Mouse (Mus musculus): ENCODE results near the gene Ap2b1.
"Not testable (repeated sequence)": the region's sequence is repeated elsewhere in the genome, so short reads cannot be mapped to it uniquely, and the experiment has no call there.

The Ap2b1 gene

DNA sequence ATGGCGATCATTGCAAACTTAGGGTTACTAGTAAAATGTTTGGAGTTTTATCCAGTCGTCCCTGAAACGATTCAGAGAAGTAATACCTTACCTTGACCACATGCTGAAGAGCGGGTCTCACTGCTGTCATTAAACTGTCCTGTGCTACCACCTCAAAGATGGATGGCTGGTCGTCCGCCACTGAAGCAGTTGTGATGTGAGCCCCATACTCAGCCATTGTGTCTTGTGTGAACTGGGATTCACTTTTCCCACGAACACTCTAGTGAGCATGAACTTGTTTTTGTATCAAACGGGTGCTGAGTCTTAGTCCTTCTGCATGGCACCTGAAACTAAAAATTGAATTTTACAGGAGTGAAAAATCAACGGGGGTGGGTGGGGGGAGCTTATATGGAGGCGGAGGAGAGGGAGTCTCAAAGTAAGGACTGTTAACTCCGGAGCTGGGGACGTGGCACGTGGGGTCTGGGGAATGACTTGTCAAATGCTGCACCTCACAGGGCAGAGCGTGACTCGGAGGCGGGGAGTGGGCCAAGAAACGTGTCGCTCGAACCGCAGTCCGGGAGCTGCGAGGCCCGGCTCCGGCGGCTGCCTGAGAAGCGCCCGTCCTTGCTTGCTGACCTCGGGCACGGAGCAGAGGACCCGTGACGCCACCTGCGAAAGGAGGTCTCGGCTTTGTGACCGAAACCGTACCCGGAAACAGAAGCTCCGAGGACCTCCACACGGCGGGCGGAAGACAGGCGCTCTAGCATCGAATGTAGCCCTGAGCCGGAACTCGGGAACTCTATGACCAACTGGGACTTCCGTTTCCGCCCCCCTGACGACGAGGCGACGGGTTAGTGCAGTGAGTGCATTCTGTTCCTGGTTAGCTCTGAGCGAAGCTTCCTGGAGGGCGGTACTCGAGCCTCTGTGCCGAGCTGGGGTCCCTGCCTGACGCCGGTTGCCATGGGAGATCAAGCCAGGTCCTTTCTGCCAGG, at the start of gene Ap2b1:
Ap2b1 (plus strand) TSS at position 800 of the 971 bp plus-strand sequence.
- DNase-seq (ENCODE audit: low read depth, low spot score), result peak; percentile 99

DNA sequence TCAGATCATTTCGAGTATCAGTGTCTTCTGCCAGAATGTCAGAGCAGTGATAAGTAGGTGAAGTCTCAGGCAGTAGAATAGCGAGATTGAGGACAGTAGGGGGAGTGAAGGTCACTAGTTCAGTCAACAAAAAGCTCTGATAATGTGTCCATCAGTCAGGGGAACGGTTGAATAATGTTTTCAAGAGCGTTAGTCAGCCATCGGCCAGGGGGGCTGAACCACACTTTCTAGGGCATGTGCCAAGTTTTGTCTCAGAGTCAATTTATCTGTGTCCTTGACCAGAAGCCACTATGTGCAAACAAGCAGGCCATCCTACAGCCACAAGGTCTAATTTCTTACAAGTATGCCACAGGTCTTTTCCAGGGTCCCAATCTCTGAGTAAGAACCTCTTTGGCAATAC, 41.6 kb upstream of the Ap2b1 start:
- not testable (repeated sequence) for DNase-seq (ENCODE audit: low read depth, low spot score)

DNA sequence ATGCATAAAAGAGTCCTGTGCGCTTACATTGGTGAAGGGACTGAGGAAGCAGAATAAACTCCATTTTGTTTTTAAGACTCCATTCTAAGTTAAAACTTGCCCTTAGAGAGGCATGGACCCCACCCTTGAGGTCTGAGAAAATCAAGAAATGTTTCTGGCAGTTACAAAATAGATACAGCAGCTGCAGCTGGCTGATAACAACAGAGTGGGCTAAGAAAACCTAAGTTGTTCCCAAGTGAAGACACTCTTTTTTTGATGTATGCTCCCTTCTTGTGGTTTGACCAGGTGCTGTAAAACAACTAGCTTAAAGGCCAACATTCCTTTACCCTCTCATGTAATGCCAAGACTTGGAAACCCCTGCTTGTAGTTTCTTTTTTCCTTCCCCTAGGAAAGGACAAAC, 36.2 kb upstream of the Ap2b1 start:
- no peak for DNase-seq (ENCODE audit: low read depth, low spot score)

DNA sequence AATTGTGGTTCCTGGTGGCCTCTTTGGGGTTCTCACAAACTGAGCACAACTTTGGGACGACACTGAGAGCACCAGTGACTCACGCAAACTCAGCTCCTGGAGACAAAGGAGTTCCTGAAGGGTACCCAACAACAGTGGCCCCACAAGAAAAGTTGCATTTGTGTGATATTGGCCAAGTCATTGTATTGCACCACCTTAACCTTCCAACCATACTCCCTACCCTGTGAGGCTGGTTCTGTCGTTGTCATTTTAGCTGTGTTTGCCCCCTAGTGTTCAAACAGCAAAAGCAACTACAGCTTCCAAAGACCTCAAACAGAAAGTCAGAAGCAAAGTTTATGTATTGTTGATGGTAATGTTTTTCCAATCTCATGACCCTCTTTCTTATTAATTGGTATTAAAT, 35.7 kb upstream of the Ap2b1 start:
- no peak for DNase-seq (ENCODE audit: low read depth, low spot score)

DNA sequence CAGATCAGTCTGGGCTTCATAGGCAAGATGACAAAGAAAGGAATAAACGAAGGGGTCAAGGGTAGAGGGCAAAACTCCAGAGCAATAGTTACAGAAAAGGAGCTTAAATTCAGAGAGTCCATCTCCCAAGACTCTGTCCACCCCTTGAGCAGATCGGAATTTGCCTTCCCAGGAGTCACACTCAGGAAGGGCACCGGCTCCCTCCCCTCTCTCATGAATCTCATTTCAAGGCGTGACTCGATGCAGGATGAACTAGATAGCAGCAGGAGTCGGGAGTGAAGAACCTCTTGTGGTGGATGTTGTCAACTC, 28.0 kb upstream of the Ap2b1 start:
- DNase-seq (ENCODE audit: low read depth, low spot score), result no peak

DNA sequence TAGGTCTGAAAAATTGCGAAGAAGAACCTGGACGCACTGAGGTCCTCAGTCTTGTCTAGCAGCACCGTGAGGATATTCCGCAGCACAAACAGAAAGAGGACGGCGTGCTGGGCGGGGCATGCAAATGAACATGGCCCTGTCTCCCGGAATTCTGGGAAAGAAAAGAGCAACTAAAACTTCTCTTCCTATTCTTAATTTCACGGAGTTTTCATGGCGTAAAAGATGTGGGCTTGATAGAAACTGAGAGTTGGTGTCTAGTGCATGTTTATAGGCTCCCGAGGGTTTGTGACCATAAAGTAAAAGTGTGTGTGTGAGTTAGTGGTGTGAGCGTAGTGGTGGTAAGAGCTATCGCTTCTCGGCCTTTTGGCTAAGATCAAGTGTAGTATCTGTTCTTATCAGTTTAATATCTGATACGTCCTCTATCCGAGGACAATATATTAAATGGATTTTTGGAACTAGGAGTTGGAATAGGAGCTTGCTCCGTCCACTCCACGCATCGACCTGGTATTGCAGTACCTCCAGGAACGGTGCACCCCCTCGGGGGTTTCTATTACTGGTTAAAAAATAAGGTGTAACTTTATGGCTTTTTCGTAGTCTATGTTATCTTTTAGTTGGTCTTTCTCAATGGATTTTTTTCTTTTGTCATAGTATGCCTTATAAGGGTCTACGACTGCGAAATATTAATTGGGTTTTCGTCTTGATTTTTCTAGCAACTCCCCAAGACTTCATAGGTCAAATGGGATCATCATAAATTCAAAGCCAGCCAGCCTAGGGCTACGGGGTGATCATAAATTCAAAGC, 27.5 kb upstream of the Ap2b1 start:
- DNase-seq (ENCODE audit: low read depth, low spot score), result peak; percentile 93

DNA sequence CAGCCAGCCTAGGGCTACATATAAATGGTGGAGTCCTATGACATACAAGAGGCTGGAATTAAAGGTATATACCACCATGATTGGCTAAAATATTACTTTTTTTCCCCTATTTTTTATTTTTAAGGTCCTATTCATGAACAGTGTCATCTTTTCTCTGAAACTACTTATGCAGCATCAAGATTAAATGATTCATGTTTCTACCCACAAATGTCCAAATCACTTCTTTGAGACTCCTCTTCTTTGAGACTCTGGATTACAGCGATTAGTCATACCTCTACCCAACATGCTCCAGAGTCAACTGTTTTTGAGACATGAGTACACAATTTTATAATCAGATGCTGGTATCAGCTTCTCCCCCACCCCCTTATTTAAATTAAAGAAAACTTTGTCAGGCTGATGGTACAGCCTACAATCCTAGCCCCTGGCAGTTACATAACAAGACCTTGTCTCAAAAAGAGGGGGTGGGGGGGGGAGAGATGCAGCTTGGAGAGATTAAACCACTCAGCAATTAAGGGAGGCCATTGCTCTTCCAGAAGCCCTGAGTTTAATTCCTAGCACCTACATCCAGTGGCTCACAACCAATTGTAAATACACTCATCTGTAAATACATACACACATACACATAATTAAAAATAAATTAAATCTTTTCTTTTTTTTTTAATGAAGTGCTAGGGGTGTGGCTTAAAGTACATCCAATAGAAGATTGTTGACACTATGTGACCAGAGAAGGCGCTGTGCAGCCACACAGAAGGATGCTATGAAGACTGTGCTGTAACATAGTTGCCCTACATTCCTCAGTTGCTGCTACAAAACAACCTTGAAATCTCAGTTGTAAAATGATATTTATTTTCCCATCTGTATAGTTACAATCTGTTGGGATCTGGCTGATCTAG, 26.6 kb upstream of the Ap2b1 start:
- DNase-seq (ENCODE audit: low read depth, low spot score), result peak; percentile 61

DNA sequence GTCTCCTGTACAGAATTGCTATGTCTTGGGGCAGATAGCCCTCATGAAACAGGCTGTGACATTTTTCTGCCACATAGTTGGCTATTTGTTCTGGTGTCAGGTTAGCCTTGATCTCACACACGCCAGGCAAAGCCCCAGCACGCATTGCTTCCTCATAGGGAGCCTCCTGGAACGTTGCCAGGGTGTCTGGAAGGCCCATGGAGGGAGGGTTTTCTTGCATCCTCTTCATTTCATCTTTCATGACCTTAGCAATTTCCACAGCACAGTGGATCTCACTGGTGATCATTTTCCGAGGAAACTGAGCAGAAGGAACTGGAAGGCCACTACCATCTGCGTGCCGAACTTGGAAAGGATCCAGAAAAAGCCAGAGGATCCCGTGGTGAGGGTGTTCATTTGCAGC, 22.6 kb upstream of the Ap2b1 start:
- DNase-seq (ENCODE audit: low read depth, low spot score), result no peak

DNA sequence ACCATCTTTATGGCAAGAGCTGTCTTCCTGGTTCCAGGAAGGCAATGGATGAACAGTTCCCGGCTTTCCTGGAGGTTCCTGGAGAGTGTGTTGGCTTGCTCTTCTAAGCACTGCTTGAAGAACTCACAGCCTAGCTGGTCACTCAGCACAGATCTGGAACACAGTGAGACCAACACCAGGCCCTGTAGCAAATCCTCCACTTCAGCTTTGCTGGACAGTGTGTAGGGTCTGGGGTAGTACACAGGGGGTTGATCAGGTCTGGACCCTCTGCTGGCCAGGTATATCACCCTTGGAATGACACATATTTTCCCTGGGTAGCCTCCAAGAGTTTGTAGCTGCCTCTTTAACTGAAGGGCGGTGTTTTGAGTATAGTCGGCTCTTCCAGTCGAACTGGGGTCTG, 19.8 kb upstream of the Ap2b1 start:
- no peak for DNase-seq (ENCODE audit: low read depth, low spot score)

DNA sequence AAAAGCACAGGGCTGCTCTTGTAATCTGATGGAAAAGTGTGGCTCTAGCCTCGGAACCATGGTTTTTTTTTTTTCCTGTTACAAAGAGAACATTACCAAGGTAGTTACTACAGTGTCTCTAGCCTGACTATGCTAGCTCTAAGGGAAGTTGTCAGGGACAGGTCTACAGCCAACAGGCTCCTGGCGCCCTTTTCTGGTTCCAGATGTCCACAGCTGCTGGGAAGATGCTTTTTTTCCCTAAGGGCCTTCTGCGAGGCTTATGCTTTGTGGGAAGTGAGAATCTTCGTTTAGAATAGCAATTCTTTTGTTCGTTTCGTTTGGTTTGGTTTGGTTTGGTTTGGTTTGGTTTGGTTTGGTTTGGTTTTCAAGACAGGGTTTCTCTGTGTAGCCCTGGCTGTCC, 19.1 kb upstream of the Ap2b1 start:
- no peak for DNase-seq (ENCODE audit: low read depth, low spot score)

DNA sequence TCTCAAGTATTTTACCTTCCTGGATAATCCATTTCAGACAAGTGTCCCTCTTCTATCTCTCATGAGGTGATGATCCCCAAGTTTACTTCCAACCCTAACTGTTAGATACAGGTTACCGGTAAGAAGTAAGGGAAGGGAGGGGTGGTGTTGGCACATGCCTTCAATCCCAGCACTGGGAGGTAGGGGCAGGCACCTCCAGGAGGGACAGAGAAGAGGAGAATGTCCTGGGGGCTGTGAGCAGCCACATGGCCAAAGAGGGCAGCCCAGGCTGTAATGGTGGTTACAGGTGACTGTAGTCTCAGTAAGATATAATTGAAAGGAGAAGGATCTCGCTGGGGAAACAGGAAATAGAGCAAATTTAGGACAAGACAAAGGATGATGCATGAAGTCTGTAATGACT, 16.7 kb upstream of the Ap2b1 start:
- no peak for DNase-seq (ENCODE audit: low read depth, low spot score)

DNA sequence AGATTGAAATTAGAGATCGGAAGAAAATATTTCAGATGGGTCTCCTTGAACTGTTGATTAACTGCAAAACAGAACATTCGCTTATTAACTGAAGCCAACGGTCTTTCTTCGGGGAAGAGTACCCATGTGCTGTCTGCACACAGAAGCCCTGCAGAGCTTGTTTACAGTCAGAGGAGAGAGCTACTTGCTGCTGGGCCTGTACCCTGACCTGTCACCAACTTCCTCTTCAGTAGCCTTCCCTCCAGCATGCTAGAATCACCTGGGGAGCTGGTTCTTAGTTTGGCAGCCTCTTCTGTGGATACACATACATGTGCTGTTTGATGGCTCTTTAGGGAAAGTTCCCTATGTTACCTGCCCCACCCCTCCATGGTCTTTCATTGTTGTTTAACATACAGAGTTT, 13.2 kb upstream of the Ap2b1 start:
- DNase-seq (ENCODE audit: low read depth, low spot score), result no peak

DNA sequence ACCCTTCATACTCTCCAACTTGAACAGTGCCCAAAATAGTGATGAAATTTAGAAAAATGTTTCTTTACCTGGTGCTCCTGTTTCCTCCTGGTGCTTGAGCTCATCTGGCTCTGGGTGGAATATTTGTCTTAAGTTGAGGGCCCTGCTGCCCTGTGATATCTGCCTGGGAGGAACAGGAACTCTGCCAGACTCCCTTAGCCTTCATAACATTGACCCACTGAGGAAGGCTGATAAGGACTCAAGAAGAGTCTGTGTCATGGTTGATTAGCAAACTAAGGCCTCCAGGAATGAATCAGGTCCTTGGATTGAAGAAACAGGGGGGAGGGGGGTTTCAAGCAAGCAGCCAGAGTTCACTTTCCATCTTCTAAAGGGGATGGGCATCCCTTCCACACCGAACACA, 12.3 kb upstream of the Ap2b1 start, which contains the start of gene Slfn14:
Slfn14 (minus strand) TSS at position 161 of the 400 bp plus-strand sequence.
- DNase-seq (ENCODE audit: low read depth, low spot score), result no peak

DNA sequence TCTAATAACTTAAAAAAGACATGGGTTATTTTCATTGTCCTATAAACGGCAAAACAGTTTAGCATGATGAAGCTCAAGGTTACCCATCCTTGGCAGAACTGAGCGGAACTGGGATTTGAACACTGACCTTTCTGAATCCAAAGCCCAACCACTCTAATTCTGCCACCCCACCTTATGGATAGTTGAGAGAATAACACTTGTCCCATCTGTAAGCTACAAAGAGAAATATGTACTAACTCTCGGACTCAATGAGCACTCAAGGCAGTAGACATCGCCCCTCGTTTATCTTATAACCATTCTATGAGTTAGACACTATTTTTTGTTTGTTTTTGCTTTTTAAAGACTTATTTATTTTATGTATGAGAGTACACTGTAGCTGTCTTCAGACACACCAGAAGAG, 9.8 kb upstream of the Ap2b1 start:
- DNase-seq (ENCODE audit: low read depth, low spot score), result no peak

DNA sequence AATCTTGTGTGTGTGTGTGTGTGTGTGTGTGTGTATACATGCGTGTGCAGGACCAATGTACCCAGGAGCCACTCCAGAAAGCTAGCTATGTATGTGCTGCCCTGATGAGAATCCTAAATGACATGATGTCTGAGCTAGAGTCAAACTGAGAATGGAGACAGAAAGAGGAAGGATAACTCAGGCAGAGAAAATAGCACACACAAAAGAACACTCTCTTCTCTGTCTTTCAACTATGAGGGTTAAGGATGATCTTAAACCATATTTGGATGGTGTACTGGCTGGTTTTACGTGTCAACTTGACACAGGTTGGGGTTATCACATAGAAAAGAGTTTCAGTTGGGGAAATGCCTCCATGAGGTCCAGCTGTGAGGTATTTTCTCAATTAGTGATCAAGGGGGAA, 9.2 kb upstream of the Ap2b1 start:
- no peak for DNase-seq (ENCODE audit: low read depth, low spot score)

DNA sequence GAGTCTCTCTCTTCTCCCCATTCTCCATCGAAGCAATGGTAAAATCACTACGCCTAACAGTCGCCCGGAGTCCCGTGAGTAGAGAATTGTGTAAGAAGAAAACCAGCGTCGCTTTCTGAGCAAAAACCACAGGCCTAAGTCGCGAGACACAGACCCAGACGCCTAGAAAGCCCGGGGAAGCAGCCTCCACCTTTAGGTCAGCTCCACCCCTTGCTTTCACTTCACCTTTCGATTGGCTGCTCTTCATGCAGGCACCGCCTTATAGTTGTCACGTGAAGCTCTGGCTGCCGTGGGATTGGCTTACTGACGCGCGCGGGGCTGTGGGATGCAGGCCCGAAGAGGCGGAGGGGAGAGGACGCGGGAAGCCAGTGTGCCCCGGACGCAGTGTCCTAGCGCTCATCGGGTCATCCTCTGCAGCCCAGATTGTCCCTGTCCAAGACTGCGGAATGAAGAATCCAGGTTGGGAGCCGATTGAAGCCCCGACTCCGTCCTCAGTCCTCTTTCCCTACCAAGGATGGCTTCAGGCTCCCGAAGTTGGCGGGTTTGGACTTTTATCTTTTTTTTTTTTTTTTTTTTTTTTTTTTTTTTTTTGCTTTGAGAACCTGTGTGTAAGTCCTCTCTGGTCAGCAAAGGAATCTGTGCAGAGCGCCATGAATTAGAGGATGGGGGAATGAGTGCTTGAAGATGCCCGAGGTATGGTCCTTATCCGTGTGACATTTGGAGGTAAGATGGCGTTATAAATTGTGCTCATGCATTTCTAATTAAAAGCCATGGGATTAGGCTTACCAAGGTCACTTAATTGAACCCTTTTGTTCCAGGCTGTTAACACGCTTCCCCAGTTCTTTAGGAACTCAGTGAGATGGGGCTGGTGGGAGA, 7.2 kb upstream of the Ap2b1 start:
- peak; percentile 99 for DNase-seq (ENCODE audit: low read depth, low spot score)

DNA sequence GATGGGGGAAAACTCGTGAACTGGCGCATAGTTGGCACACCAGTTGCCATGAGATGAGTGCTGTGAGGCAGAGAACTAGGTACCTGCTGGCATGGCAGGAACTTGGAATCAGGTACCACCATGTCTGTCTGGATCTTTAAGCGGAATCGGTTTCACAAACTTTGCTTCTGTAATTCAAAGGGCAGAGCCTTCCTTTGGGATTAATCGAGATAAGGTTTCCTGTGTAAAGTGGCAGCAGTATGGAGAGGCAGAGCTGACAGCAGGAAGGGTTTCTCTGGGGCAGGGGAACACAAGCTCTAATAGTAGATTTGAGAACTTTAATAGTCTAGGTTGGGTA, 6.6 kb upstream of the Ap2b1 start:
- peak; percentile 46 for DNase-seq (ENCODE audit: low read depth, low spot score)

DNA sequence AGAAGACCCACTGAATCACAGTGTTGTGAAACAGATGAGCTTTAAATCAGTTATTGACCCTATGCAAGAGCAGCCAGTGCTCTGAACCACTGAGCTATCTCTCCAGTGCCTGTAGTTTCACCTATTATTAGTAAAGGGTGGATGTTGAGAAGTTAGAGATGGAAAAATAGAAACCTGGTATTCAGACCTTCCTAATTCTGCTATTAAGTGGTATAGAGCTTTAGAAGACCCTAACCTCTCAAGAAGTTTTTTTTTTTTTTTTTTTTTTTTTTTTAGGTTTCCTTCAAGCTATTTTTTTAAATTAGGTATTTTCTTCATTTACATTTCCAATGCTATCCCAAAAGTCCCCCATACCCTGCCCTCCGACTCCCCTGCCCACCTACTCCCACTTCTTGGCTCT, 5.6 kb upstream of the Ap2b1 start:
- DNase-seq (ENCODE audit: low read depth, low spot score), result no peak

DNA sequence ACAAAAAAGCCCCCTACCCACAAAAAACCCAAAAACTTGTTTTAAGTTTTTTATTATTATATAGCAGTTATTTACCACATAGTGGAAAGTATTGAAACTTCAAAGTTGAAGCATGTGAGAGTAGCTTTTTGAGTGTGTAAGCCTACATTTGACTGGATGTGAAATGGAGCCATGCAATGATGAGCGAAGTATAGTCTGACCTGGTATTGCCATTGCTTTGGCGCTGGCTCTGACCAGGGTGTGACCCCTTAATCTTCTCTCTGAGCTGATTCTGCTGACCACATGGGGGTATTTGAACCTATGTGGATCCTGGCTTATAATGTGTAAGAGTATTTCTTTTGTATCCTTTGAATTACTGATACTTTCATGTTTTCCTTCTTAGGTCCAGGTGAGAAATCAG, 4.7 kb upstream of the Ap2b1 start:
- no peak for DNase-seq (ENCODE audit: low read depth, low spot score)

DNA sequence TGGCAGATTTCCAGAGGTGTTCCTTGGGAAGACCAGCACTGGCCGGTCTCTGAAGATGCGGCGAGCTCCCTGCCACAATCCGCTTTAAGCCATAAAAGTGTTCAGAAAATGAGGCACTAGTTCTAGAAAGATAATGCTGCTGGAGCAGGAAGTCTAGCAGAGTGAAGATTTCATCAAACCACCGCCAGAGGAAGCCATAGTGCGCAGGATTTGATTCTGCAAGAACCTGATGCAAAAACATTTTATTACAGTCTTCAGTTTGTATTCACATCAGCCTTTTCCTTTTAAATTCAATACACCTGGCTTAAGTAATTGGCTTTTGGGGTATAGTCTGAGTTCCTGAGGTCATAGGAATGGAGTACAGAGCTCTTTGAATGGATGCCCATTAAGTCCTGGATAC, 1.0 kb upstream of the Ap2b1 start:
- DNase-seq (ENCODE audit: low read depth, low spot score), result peak; percentile 35

DNA sequence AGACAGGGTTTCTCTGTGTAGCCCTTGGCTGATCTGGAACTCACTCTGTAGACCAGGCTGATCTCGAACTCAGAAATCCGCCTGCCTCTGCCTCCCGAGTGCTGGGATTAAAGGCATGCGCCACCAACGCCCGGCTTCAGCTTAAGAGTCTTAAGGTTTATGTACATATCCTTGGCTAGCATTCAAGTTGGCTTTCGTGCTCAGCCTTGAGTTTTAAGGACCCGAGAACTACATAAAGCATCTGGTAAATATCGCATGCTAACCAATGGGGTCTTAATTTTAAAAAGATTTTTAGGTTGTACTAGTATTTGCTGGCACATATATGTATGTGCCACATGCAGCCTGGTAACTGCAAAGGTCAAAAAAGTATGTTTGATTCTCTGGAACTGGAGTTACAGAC, 900 bp downstream of the Ap2b1 start:
- no peak for DNase-seq (ENCODE audit: low read depth, low spot score)
